Mouse (Mus musculus) megakaryocyte, embryonic 14.5 days (primary cell): ENCODE data around the gene Atf6.

Experiments
- FLI1 ChIP-seq: IDR thresholded peaks from 2 replicates; pipeline ENCODE4 v1.6.1; 2012; ENCODE audit warnings: low read length, inconsistent platforms, mixed read lengths
- GATA1 ChIP-seq: IDR thresholded peaks from 3 replicates; pipeline ENCODE4 v1.6.1; 2012; ENCODE audit warnings: mixed read lengths, low read length, inconsistent platforms, borderline replicate concordance

GRCm38 (mm10) chr1:170867691-170868105 lies at the start of gene Atf6:
- no peak for TF ChIP-seq GATA1
- TF ChIP-seq FLI1 = no peak
